Mouse (Mus musculus): ENCODE results near the gene Tet2. TPM values are rescaled to one million over a fixed set of nuclear protein-coding genes. Genes with fewer than 3 reads are reported as not detected.
"Not testable (repeated sequence)": the region's sequence is repeated elsewhere in the genome, so short reads cannot be mapped to it uniquely, and the experiment has no call there.

The Tet2 gene
- total and polyA plus RNA-seq, 2 experiments: 8.2 to 12.1 TPM

DNA sequence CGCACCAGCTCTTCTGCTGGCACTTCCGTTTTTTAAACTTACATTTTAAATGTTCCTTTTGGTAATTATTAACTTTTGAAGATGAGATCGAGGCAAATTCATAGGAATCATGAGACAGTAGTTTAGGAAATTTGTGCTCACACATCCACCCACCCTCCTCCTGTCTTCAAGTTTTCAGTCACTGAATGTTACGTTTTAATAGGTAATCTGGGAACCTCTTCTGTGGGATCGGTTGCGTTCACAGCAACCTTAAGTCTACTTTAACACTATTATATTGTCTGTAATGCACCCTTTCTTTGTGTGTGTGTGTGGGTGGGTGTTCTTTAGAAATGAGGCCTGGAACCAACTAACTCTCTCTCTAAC lies 346 bp upstream of the Tet2 start:
- no peak for DNase-seq (ENCODE audit: extremely low read depth, low read depth, low spot score)
- peaks cover 6% of the 10 kb centered on the region; the same call in 1 of the 2 replicates for H3K79me2 ChIP-seq (ENCODE audit: control insufficient read depth, insufficient read depth, low read length)
- WGBS: 21% methylated on average over 6 of the region's 6 CpGs
- H3K27ac ChIP-seq (replicated peaks; ENCODE audit: insufficient read depth, low read depth, low read length): peak overlapping the region; percentile 43
- H3K9ac ChIP-seq (ENCODE audit: low read depth, low read length): no peak overlapping the region
- TF ChIP-seq CTCF (IDR thresholded peaks at IDR 0.05; ENCODE audit: low read depth, low read length) (no peak), POLR2A (IDR thresholded peaks at IDR 0.05; ENCODE audit: extremely low read depth, insufficient read depth, low read length) (no peak)
- H3K4me1 ChIP-seq (ENCODE audit: control insufficient read depth, insufficient read depth, low read length): peaks cover 6% of the 10 kb centered on the region
- H3K36me3 ChIP-seq (ENCODE audit: control insufficient read depth, insufficient read depth, low read length): no peaks in the 10 kb centered on the region
- H3K27me3 ChIP-seq (ENCODE audit: control insufficient read depth, insufficient read depth, low read length): no peaks in the 10 kb centered on the region
- H3K4me3 ChIP-seq (ENCODE audit: insufficient read depth, low read depth, low read length): peak overlapping the region; percentile 81

GRCm38 (mm10) chr3:133544131-133544550 lies 798 bp downstream of the Tet2 start:
- Histone ChIP-seq H3K79me2 (ENCODE audit: control insufficient read depth, insufficient read depth, low read length) (peaks cover 6% of the 10 kb centered on the region; the same call in 1 of the 2 replicates), H3K4me3 (ENCODE audit: insufficient read depth, low read depth, low read length) (peak overlapping the region; percentile 81), H3K4me1 (ENCODE audit: control insufficient read depth, insufficient read depth, low read length) (peaks cover 8% of the 10 kb centered on the region), H3K9ac (ENCODE audit: low read depth, low read length) (peak overlapping the region; percentile 87), H3K27me3 (ENCODE audit: control insufficient read depth, insufficient read depth, low read length) (no peaks in the 10 kb centered on the region), H3K27ac (replicated peaks; ENCODE audit: insufficient read depth, low read depth, low read length) (peak overlapping the region; percentile 71), H3K36me3 (ENCODE audit: control insufficient read depth, insufficient read depth, low read length) (no peaks in the 10 kb centered on the region)
- WGBS: under 1% methylated on average over 42 of the region's 52 CpGs
- peak; percentile 84 for DNase-seq (ENCODE audit: extremely low read depth, low read depth, low spot score)
- TF ChIP-seq POLR2A (IDR thresholded peaks at IDR 0.05; ENCODE audit: extremely low read depth, insufficient read depth, low read length) (peak; percentile 55; the same call in 1 of the 2 replicates), CTCF (IDR thresholded peaks at IDR 0.05; ENCODE audit: low read depth, low read length) (no peak)

DNA sequence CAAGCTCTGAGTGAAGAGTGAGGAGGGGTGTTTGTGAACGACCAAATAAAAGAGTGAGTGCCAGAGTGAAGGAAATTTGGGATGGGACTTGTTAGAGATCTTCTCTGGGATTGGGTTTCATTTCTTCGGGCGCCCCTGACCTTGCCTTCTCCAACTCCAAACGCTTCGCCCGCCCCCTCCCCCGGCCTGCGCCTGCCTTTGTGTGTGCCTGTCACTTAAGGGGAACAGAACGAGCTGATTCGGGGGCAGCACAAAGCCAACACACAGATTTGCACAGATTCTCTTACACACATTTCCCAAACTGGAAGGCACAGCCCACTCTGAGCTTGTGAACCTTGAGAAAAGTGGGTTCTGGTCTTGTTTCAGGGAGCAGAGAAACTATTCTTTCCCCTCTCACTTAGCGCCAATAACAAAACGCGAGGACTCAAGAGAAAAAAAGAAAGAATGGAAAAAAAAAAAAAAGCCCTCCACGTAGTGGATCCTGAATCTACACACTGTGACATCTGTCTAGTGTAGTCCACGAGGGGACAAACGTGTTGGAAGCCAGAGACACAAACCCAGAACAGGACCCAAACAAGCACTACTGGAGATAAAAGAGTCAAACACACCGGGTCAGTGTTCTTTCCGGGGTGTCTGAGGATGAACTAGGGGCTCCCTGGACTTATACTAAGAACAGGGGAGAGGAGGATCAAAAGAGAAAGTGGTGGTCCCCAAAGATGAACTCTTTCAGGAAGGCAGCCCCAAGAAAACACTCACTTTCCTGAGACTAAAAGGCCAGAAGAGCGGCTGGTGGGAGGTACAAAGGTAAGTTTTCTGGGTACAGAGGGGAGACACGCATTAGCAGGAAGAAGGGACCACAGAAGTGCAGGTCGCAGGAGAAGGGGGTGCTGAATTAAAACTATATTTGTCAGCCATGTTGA lies 1.6 kb downstream of the Tet2 start:
- Histone ChIP-seq H3K27me3 (ENCODE audit: control insufficient read depth, insufficient read depth, low read length) (no peaks in the 10 kb centered on the region), H3K27ac (replicated peaks; ENCODE audit: insufficient read depth, low read depth, low read length) (peak overlapping the region; percentile 71), H3K79me2 (ENCODE audit: control insufficient read depth, insufficient read depth, low read length) (peaks cover 10% of the 10 kb centered on the region), H3K4me1 (ENCODE audit: control insufficient read depth, insufficient read depth, low read length) (peaks cover 8% of the 10 kb centered on the region), H3K9ac (ENCODE audit: low read depth, low read length) (peak overlapping the region; percentile 87), H3K4me3 (ENCODE audit: insufficient read depth, low read depth, low read length) (peak overlapping the region; percentile 81), H3K36me3 (ENCODE audit: control insufficient read depth, insufficient read depth, low read length) (no peaks in the 10 kb centered on the region)
- TF ChIP-seq CTCF (IDR thresholded peaks at IDR 0.05; ENCODE audit: low read depth, low read length) (no peak), POLR2A (IDR thresholded peaks at IDR 0.05; ENCODE audit: extremely low read depth, insufficient read depth, low read length) (no peak)
- no peak for DNase-seq (ENCODE audit: extremely low read depth, low read depth, low spot score)
- WGBS: under 1% methylated on average over 21 of the region's 21 CpGs

GRCm38 (mm10) chr3:133542084-133542483 lies 2.9 kb downstream of the Tet2 start:
- no peak overlapping the region for H3K9ac ChIP-seq (ENCODE audit: low read depth, low read length)
- no peak for TF ChIP-seq CTCF (IDR thresholded peaks at IDR 0.05; ENCODE audit: low read depth, low read length)
- TF ChIP-seq POLR2A (IDR thresholded peaks at IDR 0.05; ENCODE audit: extremely low read depth, insufficient read depth, low read length): no peak
- no peaks in the 10 kb centered on the region for H3K27me3 ChIP-seq (ENCODE audit: control insufficient read depth, insufficient read depth, low read length)
- peak; percentile 33 for DNase-seq (ENCODE audit: extremely low read depth, low read depth, low spot score)
- H3K36me3 ChIP-seq (ENCODE audit: control insufficient read depth, insufficient read depth, low read length): no peaks in the 10 kb centered on the region
- H3K4me1 ChIP-seq (ENCODE audit: control insufficient read depth, insufficient read depth, low read length): peaks cover 10% of the 10 kb centered on the region
- H3K79me2 ChIP-seq (ENCODE audit: control insufficient read depth, insufficient read depth, low read length): peaks cover 15% of the 10 kb centered on the region
- H3K4me3 ChIP-seq (ENCODE audit: insufficient read depth, low read depth, low read length): no peak overlapping the region
- H3K27ac ChIP-seq (replicated peaks; ENCODE audit: insufficient read depth, low read depth, low read length): no peak overlapping the region

- no peak for DNase-seq (ENCODE audit: extremely low read depth, low read depth, low spot score)
- Histone ChIP-seq H3K27me3 (ENCODE audit: control insufficient read depth, insufficient read depth, low read length) (no peaks in the 10 kb centered on the region), H3K27ac (replicated peaks; ENCODE audit: insufficient read depth, low read depth, low read length) (no peak overlapping the region), H3K4me1 (ENCODE audit: control insufficient read depth, insufficient read depth, low read length) (peaks cover 10% of the 10 kb centered on the region), H3K36me3 (ENCODE audit: control insufficient read depth, insufficient read depth, low read length) (no peaks in the 10 kb centered on the region), H3K9ac (ENCODE audit: low read depth, low read length) (no peak overlapping the region), H3K4me3 (ENCODE audit: insufficient read depth, low read depth, low read length) (no peak overlapping the region), H3K79me2 (ENCODE audit: control insufficient read depth, insufficient read depth, low read length) (peaks cover 15% of the 10 kb centered on the region)
- TF ChIP-seq CTCF (IDR thresholded peaks at IDR 0.05; ENCODE audit: low read depth, low read length) (no peak), POLR2A (IDR thresholded peaks at IDR 0.05; ENCODE audit: extremely low read depth, insufficient read depth, low read length) (no peak)
Observed at GRCm38 (mm10) chr3:133541000-133541399, 3.9 kb downstream of the Tet2 start.

GRCm38 (mm10) chr3:133539991-133540390 lies 4.9 kb downstream of the Tet2 start:
- no peak overlapping the region for H3K9ac ChIP-seq (ENCODE audit: low read depth, low read length)
- 23% methylated on average over 4 of the region's 4 CpGs for WGBS
- peak; percentile 86 for DNase-seq (ENCODE audit: extremely low read depth, low read depth, low spot score)
- H3K4me3 ChIP-seq (ENCODE audit: insufficient read depth, low read depth, low read length): no peak overlapping the region
- peaks cover 18% of the 10 kb centered on the region for H3K79me2 ChIP-seq (ENCODE audit: control insufficient read depth, insufficient read depth, low read length)
- TF ChIP-seq CTCF (IDR thresholded peaks at IDR 0.05; ENCODE audit: low read depth, low read length) (no peak), POLR2A (IDR thresholded peaks at IDR 0.05; ENCODE audit: extremely low read depth, insufficient read depth, low read length) (no peak)
- H3K36me3 ChIP-seq (ENCODE audit: control insufficient read depth, insufficient read depth, low read length): no peaks in the 10 kb centered on the region
- H3K4me1 ChIP-seq (ENCODE audit: control insufficient read depth, insufficient read depth, low read length): peaks cover 10% of the 10 kb centered on the region
- no peaks in the 10 kb centered on the region for H3K27me3 ChIP-seq (ENCODE audit: control insufficient read depth, insufficient read depth, low read length)
- no peak overlapping the region for H3K27ac ChIP-seq (replicated peaks; ENCODE audit: insufficient read depth, low read depth, low read length)

DNA sequence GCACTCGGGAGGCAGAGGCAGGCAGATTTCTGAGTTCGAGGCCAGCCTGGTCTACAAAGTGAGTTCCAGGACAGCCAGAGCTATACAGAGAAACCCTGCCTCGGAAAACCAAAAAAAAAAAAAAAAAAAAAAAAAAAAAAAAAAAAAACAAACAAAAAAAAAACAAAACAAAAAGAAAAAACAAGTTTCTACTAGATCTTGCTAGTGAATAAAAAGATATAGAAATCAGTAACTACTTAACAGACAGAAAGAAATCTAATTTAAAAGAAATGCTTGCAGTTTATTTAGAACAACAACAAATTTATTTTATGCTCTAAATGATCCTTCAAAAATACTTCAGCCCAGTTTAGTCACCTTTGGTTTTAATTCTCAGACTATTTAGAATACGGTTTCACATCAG lies 6.4 kb downstream of the Tet2 start:
- H3K4me3 ChIP-seq (ENCODE audit: insufficient read depth, low read depth, low read length); H3K36me3 ChIP-seq (ENCODE audit: control insufficient read depth, insufficient read depth, low read length); H3K27me3 ChIP-seq (ENCODE audit: control insufficient read depth, insufficient read depth, low read length); H3K27ac ChIP-seq (replicated peaks; ENCODE audit: insufficient read depth, low read depth, low read length); H3K9ac ChIP-seq (ENCODE audit: low read depth, low read length); DNase-seq (ENCODE audit: extremely low read depth, low read depth, low spot score): not testable (repeated sequence)
- Histone ChIP-seq H3K4me1 (ENCODE audit: control insufficient read depth, insufficient read depth, low read length) (peaks cover 15% of the 10 kb centered on the region), H3K79me2 (ENCODE audit: control insufficient read depth, insufficient read depth, low read length) (peaks cover 20% of the 10 kb centered on the region)
- WGBS: 97% methylated on average over 3 of the region's 4 CpGs

Measured in liver, adult 2 months (tissue).